Mouse (Mus musculus): ENCODE data around the gene Slc24a2. TPM values are rescaled to one million over a fixed set of nuclear protein-coding genes. Genes with fewer than 3 reads are reported as not detected.

The Slc24a2 gene
- polyA plus RNA-seq, 1 experiment from 2014 or later = 0.05 TPM

GRCm38 (mm10) chr4:87086933-87087577 lies 143.2 kb downstream of the Slc24a2 start:
- Histone ChIP-seq H3K4me2 (replicated peaks; ENCODE audit: low read depth) (no peak overlapping the region), H3K27ac (replicated peaks) (no peak overlapping the region), H3K9ac (ENCODE audit: low read length) (no peak overlapping the region), H3K9me3 (ENCODE audit: control insufficient read depth, low read length) (no peaks in the 10 kb centered on the region), H3K36me3 (ENCODE audit: control insufficient read depth, insufficient read depth, low read length) (no peaks in the 10 kb centered on the region), H3K4me3 (ENCODE audit: low read depth, low read length) (no peak overlapping the region), H3K4me1 (replicated peaks; ENCODE audit: control insufficient read depth, insufficient read depth) (no peaks in the 10 kb centered on the region), H3K27me3 (ENCODE audit: control insufficient read depth, insufficient read depth, low read length) (no peaks in the 10 kb centered on the region)
- WGBS = 57% methylated on average over 11 of the region's 11 CpGs
- TF ChIP-seq CTCF (IDR thresholded peaks at IDR 0.05; ENCODE audit: low read depth) (no peak), EP300 (optimal IDR thresholded peaks at IDR 0.05) (no peak)
- ATAC-seq (ENCODE audit: low FRiP score, low TSS enrichment) (no peak; the same call in 1 of the 2 replicates), DNase-seq (ENCODE audit: low spot score) (no peak)

- TF ChIP-seq CTCF (IDR thresholded peaks at IDR 0.05; ENCODE audit: low read depth) = no peak
- TF ChIP-seq EP300 (optimal IDR thresholded peaks at IDR 0.05) = no peak
- H3K4me1 ChIP-seq (replicated peaks; ENCODE audit: control insufficient read depth, insufficient read depth) = no peaks in the 10 kb centered on the region
- WGBS = 77% methylated on average over 6 of the region's 6 CpGs
These were observed 149.0 kb downstream of the Slc24a2 start for GRCm38 (mm10) chr4:87081321-87081720.

GRCm38 (mm10) chr4:87079305-87079704 lies 151.0 kb downstream of the Slc24a2 start:
- DNase-seq (ENCODE audit: low spot score) (no peak), ATAC-seq (ENCODE audit: low FRiP score, low TSS enrichment) (no peak)
- H3K4me1 ChIP-seq (replicated peaks; ENCODE audit: control insufficient read depth, insufficient read depth) = no peaks in the 10 kb centered on the region
- WGBS = 69% methylated on average over 4 of the region's 4 CpGs
- no peak overlapping the region for H3K4me2 ChIP-seq (replicated peaks; ENCODE audit: low read depth)
- H3K9ac ChIP-seq (ENCODE audit: low read length) = no peak overlapping the region
- H3K4me3 ChIP-seq (ENCODE audit: low read depth, low read length) = no peak overlapping the region
- H3K27me3 ChIP-seq (ENCODE audit: control insufficient read depth, insufficient read depth, low read length) = no peaks in the 10 kb centered on the region
- no peaks in the 10 kb centered on the region for H3K36me3 ChIP-seq (ENCODE audit: control insufficient read depth, insufficient read depth, low read length)
- TF ChIP-seq EP300 (optimal IDR thresholded peaks at IDR 0.05) = no peak
- TF ChIP-seq CTCF (IDR thresholded peaks at IDR 0.05; ENCODE audit: low read depth) = no peak
- H3K9me3 ChIP-seq (ENCODE audit: control insufficient read depth, low read length) = no peaks in the 10 kb centered on the region
- H3K27ac ChIP-seq (replicated peaks) = no peak overlapping the region

More at GRCm38 (mm10) chr4:87081321-87081720, 149.0 kb downstream of the Slc24a2 start:
- no peak overlapping the region for H3K9ac ChIP-seq (ENCODE audit: low read length)
- ATAC-seq (ENCODE audit: low FRiP score, low TSS enrichment) (no peak), DNase-seq (ENCODE audit: low spot score) (no peak)
- no peaks in the 10 kb centered on the region for H3K27me3 ChIP-seq (ENCODE audit: control insufficient read depth, insufficient read depth, low read length)
- H3K4me2 ChIP-seq (replicated peaks; ENCODE audit: low read depth) = no peak overlapping the region
- no peaks in the 10 kb centered on the region for H3K36me3 ChIP-seq (ENCODE audit: control insufficient read depth, insufficient read depth, low read length)
- H3K27ac ChIP-seq (replicated peaks) = no peak overlapping the region
- no peak overlapping the region for H3K4me3 ChIP-seq (ENCODE audit: low read depth, low read length)
- no peaks in the 10 kb centered on the region for H3K9me3 ChIP-seq (ENCODE audit: control insufficient read depth, low read length)

DNA sequence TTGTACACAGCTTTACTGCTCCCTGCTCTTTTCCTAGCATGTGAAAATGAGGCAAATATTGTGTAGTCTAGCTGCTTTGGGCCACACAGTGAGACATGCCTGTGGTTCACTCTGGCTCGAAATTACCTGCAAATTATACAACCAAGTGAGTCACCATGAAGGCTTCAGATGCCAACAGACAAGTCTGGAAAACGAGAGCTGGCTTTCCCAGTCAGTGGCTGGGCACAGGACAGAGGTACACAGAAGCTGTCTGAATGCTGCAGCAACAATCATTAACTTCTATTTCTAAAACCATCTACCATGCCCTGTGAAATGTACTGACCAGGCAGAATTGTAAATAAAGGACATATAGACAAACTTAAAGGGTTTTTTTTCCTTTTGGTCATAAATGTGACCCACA lies 151.6 kb downstream of the Slc24a2 start:
- Histone ChIP-seq H3K9ac (ENCODE audit: low read length) (no peak overlapping the region), H3K4me1 (replicated peaks; ENCODE audit: control insufficient read depth, insufficient read depth) (no peaks in the 10 kb centered on the region), H3K4me3 (ENCODE audit: low read depth, low read length) (no peak overlapping the region), H3K36me3 (ENCODE audit: control insufficient read depth, insufficient read depth, low read length) (no peaks in the 10 kb centered on the region), H3K9me3 (ENCODE audit: control insufficient read depth, low read length) (no peaks in the 10 kb centered on the region), H3K27ac (replicated peaks) (no peak overlapping the region), H3K4me2 (replicated peaks; ENCODE audit: low read depth) (no peak overlapping the region), H3K27me3 (ENCODE audit: control insufficient read depth, insufficient read depth, low read length) (no peaks in the 10 kb centered on the region)
- WGBS = 45% methylated on average over 2 of the region's 2 CpGs
- no peak for TF ChIP-seq EP300 (optimal IDR thresholded peaks at IDR 0.05)
- no peak for TF ChIP-seq CTCF (IDR thresholded peaks at IDR 0.05; ENCODE audit: low read depth)
- DNase-seq (ENCODE audit: low spot score) = no peak
- ATAC-seq (ENCODE audit: low FRiP score, low TSS enrichment) = no peak

GRCm38 (mm10) chr4:87075761-87076160 lies 154.5 kb downstream of the Slc24a2 start:
- H3K9me3 ChIP-seq (ENCODE audit: control insufficient read depth, low read length) = no peaks in the 10 kb centered on the region
- H3K27ac ChIP-seq (replicated peaks) = no peak overlapping the region
- no peak overlapping the region for H3K4me2 ChIP-seq (replicated peaks; ENCODE audit: low read depth)
- WGBS = 45% methylated on average over 3 of the region's 3 CpGs
- H3K27me3 ChIP-seq (ENCODE audit: control insufficient read depth, insufficient read depth, low read length) = no peaks in the 10 kb centered on the region
- DNase-seq (ENCODE audit: low spot score) (no peak), ATAC-seq (ENCODE audit: low FRiP score, low TSS enrichment) (no peak)
- TF ChIP-seq CTCF (IDR thresholded peaks at IDR 0.05; ENCODE audit: low read depth) (no peak), EP300 (optimal IDR thresholded peaks at IDR 0.05) (no peak)
- no peak overlapping the region for H3K9ac ChIP-seq (ENCODE audit: low read length)
- H3K36me3 ChIP-seq (ENCODE audit: control insufficient read depth, insufficient read depth, low read length) = no peaks in the 10 kb centered on the region
- H3K4me3 ChIP-seq (ENCODE audit: low read depth, low read length) = no peak overlapping the region
- H3K4me1 ChIP-seq (replicated peaks; ENCODE audit: control insufficient read depth, insufficient read depth) = no peaks in the 10 kb centered on the region

- H3K27ac ChIP-seq (replicated peaks) = no peak overlapping the region
- H3K27me3 ChIP-seq (ENCODE audit: control insufficient read depth, insufficient read depth, low read length) = no peaks in the 10 kb centered on the region
- 73% methylated on average over 3 of the region's 3 CpGs for WGBS
- no peak overlapping the region for H3K4me2 ChIP-seq (replicated peaks; ENCODE audit: low read depth)
- H3K9ac ChIP-seq (ENCODE audit: low read length) = no peak overlapping the region
- ATAC-seq (ENCODE audit: low FRiP score, low TSS enrichment) (no peak), DNase-seq (ENCODE audit: low spot score) (no peak)
- no peak overlapping the region for H3K4me3 ChIP-seq (ENCODE audit: low read depth, low read length)
- no peaks in the 10 kb centered on the region for H3K9me3 ChIP-seq (ENCODE audit: control insufficient read depth, low read length)
- H3K4me1 ChIP-seq (replicated peaks; ENCODE audit: control insufficient read depth, insufficient read depth) = no peaks in the 10 kb centered on the region
- TF ChIP-seq EP300 (optimal IDR thresholded peaks at IDR 0.05) (no peak), CTCF (IDR thresholded peaks at IDR 0.05; ENCODE audit: low read depth) (no peak)
- H3K36me3 ChIP-seq (ENCODE audit: control insufficient read depth, insufficient read depth, low read length) = no peaks in the 10 kb centered on the region
These were observed 162.2 kb downstream of the Slc24a2 start for GRCm38 (mm10) chr4:87068121-87068520.

All from stomach, postnatal 0 days (tissue).